20 mouse cellular contexts compared by ENCODE assay signal in the genomic region with DNA sequence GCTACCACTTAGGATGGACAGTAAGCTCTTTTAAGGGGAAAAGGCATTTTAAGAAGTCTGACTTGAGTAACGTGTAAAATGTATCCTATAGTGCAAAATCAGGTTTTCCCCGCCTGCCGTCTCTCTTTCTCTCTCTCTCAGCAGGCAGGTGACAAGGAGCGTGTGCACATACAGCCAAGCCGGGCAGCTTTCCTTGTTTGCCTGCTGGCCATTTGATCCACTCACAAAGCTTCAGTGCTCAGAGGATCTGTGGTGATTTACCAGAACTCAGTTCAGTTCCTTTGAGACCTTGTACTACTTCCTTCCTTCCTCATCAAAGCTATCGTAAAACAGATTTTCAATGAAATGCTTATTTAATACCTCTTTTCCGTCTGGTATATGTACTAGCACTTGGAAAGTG.
"Had no signal": no experiment of that assay in that cellular context is flagged by ENCODE, and none has a peak within 500 bp of the region (broad histone marks: within the 10 kb centered on the region; RNA-seq: fewer than 3 reads in every experiment).

No protein-coding gene starts in this region.

- H3K9ac ChIP-seq: liver, embryonic 12.5 days; liver, embryonic 15.5 days; midbrain, embryonic 12.5 days; neural tube, embryonic 12.5 days; neural tube, embryonic 15.5 days; stomach, embryonic 15.5 days had no signal

- H3K4me3 ChIP-seq: layer of hippocampus, adult 2 months; limb, embryonic 10.5 days; limb, embryonic 13.5 days; liver, embryonic 12.5 days; liver, embryonic 15.5 days; midbrain, embryonic 12.5 days; neural tube, embryonic 12.5 days; neural tube, embryonic 15.5 days; stomach, embryonic 15.5 days had no signal

- ATAC-seq: liver, embryonic 12.5 days; lung, postnatal 0 days had no signal

- H3K4me2 ChIP-seq: limb, embryonic 13.5 days; liver, embryonic 12.5 days; liver, embryonic 15.5 days; midbrain, embryonic 12.5 days; neural tube, embryonic 12.5 days; neural tube, embryonic 15.5 days; stomach, embryonic 15.5 days had no signal

- H3K27me3 ChIP-seq: limb, embryonic 13.5 days; liver, embryonic 12.5 days; liver, embryonic 15.5 days; midbrain, embryonic 12.5 days; neural tube, embryonic 12.5 days; neural tube, embryonic 15.5 days; stomach, embryonic 15.5 days had no signal

- H3K27ac ChIP-seq: kidney, postnatal 0 days; layer of hippocampus, adult 2 months; limb, embryonic 10.5 days; limb, embryonic 13.5 days; liver, embryonic 12.5 days; liver, embryonic 15.5 days; midbrain, embryonic 12.5 days; neural tube, embryonic 12.5 days; neural tube, embryonic 15.5 days; stomach, embryonic 15.5 days had no signal

- H3K9me3 ChIP-seq: limb, embryonic 10.5 days; limb, embryonic 13.5 days; liver, embryonic 12.5 days; liver, embryonic 15.5 days; midbrain, embryonic 12.5 days; neural tube, embryonic 12.5 days; neural tube, embryonic 15.5 days; stomach, embryonic 15.5 days had no signal

- H3K36me3 ChIP-seq: limb, embryonic 10.5 days; limb, embryonic 13.5 days; liver, embryonic 15.5 days; midbrain, embryonic 12.5 days; neural tube, embryonic 12.5 days; neural tube, embryonic 15.5 days; stomach, embryonic 15.5 days had no signal

- H3K4me1 ChIP-seq: liver, embryonic 12.5 days; stomach, embryonic 15.5 days had no signal

- DNase-seq: kidney, adult 2 months; kidney, postnatal 25 days; layer of hippocampus, adult 9-11 months; liver; lung, adult 18-20 months; lung, postnatal 4 days; right cerebral cortex, postnatal 14 days; right cerebral cortex, postnatal 4 days; thymus, postnatal 25 days had no signal
